Mouse (Mus musculus) cortical plate, adult 2 months (tissue): ENCODE results near the gene Tatdn2. TPM values are rescaled to one million over a fixed set of nuclear protein-coding genes. Genes with fewer than 3 reads are reported as not detected.

Experiments
- H3K27ac ChIP-seq: fragments of 200-500 bp; 2 replicates; pipeline ENCODE4 v1.5.1; 2012; ENCODE audit warnings: low read length, control low read depth, inconsistent platforms; ENCODE audit not compliant: insufficient read depth
- H3K4me1 ChIP-seq: fragments of 200-500 bp; 2 replicates; pipeline ENCODE4 v1.6.1; 2011; ENCODE audit warnings: low read length; ENCODE audit not compliant: control insufficient read depth, insufficient read depth
- H3K4me3 ChIP-seq: fragments of 200-500 bp; 2 replicates; pipeline ENCODE4 v1.5.1; 2011; ENCODE audit warnings: mild to moderate bottlenecking, low read length, control low read depth; ENCODE audit not compliant: insufficient read depth
- CTCF ChIP-seq: fragments of 200-500 bp; IDR thresholded peaks from 2 replicates; pipeline ENCODE4 v1.5.1; 2011; ENCODE audit warnings: mild to moderate bottlenecking, control low read depth, low read length; ENCODE audit not compliant: insufficient read depth; ENCODE audit errors: extremely low read depth
- POLR2A ChIP-seq: fragments of 200-500 bp; IDR thresholded peaks from 2 replicates; pipeline ENCODE4 v1.6.1; 2011; ENCODE audit warnings: mild to moderate bottlenecking, low read length, control low read depth; ENCODE audit not compliant: insufficient read depth; ENCODE audit errors: extremely low read depth
- polyA plus RNA-seq: library from polyadenylated mRNA; depleted of rRNA; stranded (reverse); fragments of >200 nt; gene quantifications from 2 replicates; pipeline ENCODE4 v1.2.3, GENCODE M21; 2012

The Tatdn2 gene
- polyA plus RNA-seq, 1 experiment, result 28.8 TPM

- no peak overlapping the region for H3K27ac ChIP-seq
- no peaks in the 10 kb centered on the region for H3K4me1 ChIP-seq
- no peak overlapping the region for H3K4me3 ChIP-seq
- TF ChIP-seq CTCF (no peak), POLR2A (no peak)
These were observed 17.4 kb downstream of the Tatdn2 start for GRCm38 (mm10) chr6:113714276-113714675.

GRCm38 (mm10) chr6:113714797-113715196 is 17.9 kb downstream of the Tatdn2 start:
- no peak overlapping the region for H3K4me3 ChIP-seq
- TF ChIP-seq POLR2A (no peak), CTCF (no peak)
- no peaks in the 10 kb centered on the region for H3K4me1 ChIP-seq
- H3K27ac ChIP-seq, result no peak overlapping the region

- Histone ChIP-seq H3K4me3 (no peak overlapping the region), H3K4me1 (no peaks in the 10 kb centered on the region), H3K27ac (no peak overlapping the region)
- TF ChIP-seq CTCF (no peak), POLR2A (no peak)
These were observed 20.7 kb downstream of the Tatdn2 start for GRCm38 (mm10) chr6:113717541-113717940.

GRCm38 (mm10) chr6:113719878-113720277 is 23.0 kb downstream of the Tatdn2 start, which contains the start of gene Ghrl:
Ghrl (minus strand) TSS chr6:113719880.
- no peak within 1 kb of the TSS for H3K27ac ChIP-seq
- H3K4me3 ChIP-seq, result no peak within 1 kb of the TSS
- H3K4me1 ChIP-seq, result no peaks in the 10 kb centered on the region
- no peak for TF ChIP-seq CTCF
- no peak for TF ChIP-seq POLR2A

- Histone ChIP-seq H3K27ac (no peak overlapping the region), H3K4me1 (no peaks in the 10 kb centered on the region), H3K4me3 (no peak overlapping the region)
- no peak for TF ChIP-seq CTCF
- TF ChIP-seq POLR2A, result no peak
These were observed 24.2 kb downstream of the Tatdn2 start for GRCm38 (mm10) chr6:113721061-113721460.

GRCm38 (mm10) chr6:113728181-113728580 is 31.3 kb downstream of the Tatdn2 start:
- Histone ChIP-seq H3K27ac (no peak overlapping the region), H3K4me1 (no peaks in the 10 kb centered on the region), H3K4me3 (no peak overlapping the region)
- TF ChIP-seq CTCF (no peak), POLR2A (peak; percentile 25; the same call in 1 of the 2 replicates)

- Histone ChIP-seq H3K27ac (no peak overlapping the region), H3K4me3 (no peak overlapping the region), H3K4me1 (no peaks in the 10 kb centered on the region)
- TF ChIP-seq POLR2A (no peak), CTCF (no peak)
These were observed 34.4 kb downstream of the Tatdn2 start for GRCm38 (mm10) chr6:113731296-113731695.

- no peak overlapping the region for H3K4me3 ChIP-seq
- TF ChIP-seq CTCF, result no peak
- no peak for TF ChIP-seq POLR2A
- no peak overlapping the region for H3K27ac ChIP-seq
- peaks cover 1% of the 10 kb centered on the region; the same call in 1 of the 2 replicates for H3K4me1 ChIP-seq
These were observed 40.6 kb downstream of the Tatdn2 start for GRCm38 (mm10) chr6:113737318-113738046.

GRCm38 (mm10) chr6:113740236-113741217 is 43.7 kb downstream of the Tatdn2 start, which contains the start of gene Sec13:
Sec13 (minus strand) TSS chr6:113740743.
- Histone ChIP-seq H3K4me3 (peak within 1 kb of the TSS; percentile 95), H3K4me1 (peaks cover 6% of the 10 kb centered on the region; the same call in 1 of the 2 replicates), H3K27ac (0 out of 2 replicates have a peak within 1 kb of the TSS, but pooled peaks have one; percentile 2)
- TF ChIP-seq CTCF (no peak), POLR2A (peak; percentile 87)

GRCm38 (mm10) chr6:113741425-113741824 is 44.6 kb downstream of the Tatdn2 start:
- peaks cover 7% of the 10 kb centered on the region; the same call in 1 of the 2 replicates for H3K4me1 ChIP-seq
- TF ChIP-seq CTCF, result no peak
- TF ChIP-seq POLR2A, result no peak
- H3K27ac ChIP-seq, result no peak overlapping the region
- H3K4me3 ChIP-seq, result no peak overlapping the region
